Mouse (Mus musculus): ENCODE results near the gene Pik3r3. TPM values are rescaled to one million over a fixed set of nuclear protein-coding genes. Genes with fewer than 3 reads are reported as not detected.

The Pik3r3 gene
- total RNA-seq, 1 experiment from 2014 or later: 15.1 TPM

Other genes with a start within 250 kb of the Pik3r3 start
- 5.6 and 9.9 TPM in 2 replicates for gene Faah, start 203.7 kb upstream of the Pik3r3 start, total RNA-seq (2021)
- 23.8 and 25.3 TPM in 2 replicates for gene Nsun4, start 167.7 kb upstream of the Pik3r3 start, total RNA-seq (2021)
- 944 and 957 TPM in 2 replicates for gene Uqcrh, start 146.5 kb upstream of the Pik3r3 start, total RNA-seq (2021)
- 61.8 and 67.4 TPM in 2 replicates for gene Lrrc41, start 146.3 kb upstream of the Pik3r3 start, total RNA-seq (2021)
- gene Rad54l, start 97.9 kb upstream of the Pik3r3 start, total RNA-seq (2021): 4.5 and 5.2 TPM in 2 replicates
- gene Pomgnt1, start 97.8 kb upstream of the Pik3r3 start, total RNA-seq (2021): 65.8 and 75.2 TPM in 2 replicates
- gene Lurap1, start 70.3 kb upstream of the Pik3r3 start, total RNA-seq (2021): 12.4 and 18.1 TPM in 2 replicates
- gene Tspan1, start 54.0 kb upstream of the Pik3r3 start, total RNA-seq (2021): not detected in 2 replicates
- gene 1700042G07Rik, start 48.2 kb upstream of the Pik3r3 start, total RNA-seq (2021): not detected in 2 replicates
- not detected in 2 replicates for gene Gm49337, start 48.2 kb upstream of the Pik3r3 start, total RNA-seq (2021)
- 38.9 and 44.3 TPM in 2 replicates for gene Mast2, start 242.6 kb downstream of the Pik3r3 start, total RNA-seq (2021)

Data from adrenal gland, postnatal 14 days (tissue).